Mouse (Mus musculus) liver, embryonic 11.5 days (tissue): Measurements from ENCODE around the gene Sod1. TPM values are rescaled to one million over a fixed set of nuclear protein-coding genes. Genes with fewer than 3 reads are reported as not detected.

Experiments
- ATAC-seq: fragments of 200-750 bp; cut with Nextera tagmentation; replicated peaks from 2 replicates; pipeline ENCODE4 v1.8.0; 2017; ENCODE audit warnings: moderate number of reproducible peaks, mild to moderate bottlenecking, moderate TSS enrichment, moderate library complexity; ENCODE audit not compliant: low FRiP score
- DNase-seq: peaks from one replicate; pipeline ENCODE4 v3.0.0-alpha.2; 2017; ENCODE audit warnings: low spot score
- H3K27ac ChIP-seq: fragments of 300-500 bp; sonication (generic); 2 replicates; pipeline ENCODE4 v1.5.1; 2014; ENCODE audit warnings: mild to moderate bottlenecking, low read depth, low read length, control low read depth
- H3K27me3 ChIP-seq: fragments of 300-500 bp; sonication (generic); replicated peaks from 2 replicates; pipeline ENCODE4 v1.6.1; 2014; ENCODE audit warnings: low read length, mixed read lengths; ENCODE audit not compliant: control insufficient read depth, insufficient read depth
- H3K36me3 ChIP-seq: fragments of 300-500 bp; sonication (generic); 2 replicates; pipeline ENCODE4 v1.6.1; 2014; ENCODE audit warnings: mild to moderate bottlenecking, low read length, moderate library complexity, mixed read lengths; ENCODE audit not compliant: control insufficient read depth, insufficient read depth
- H3K4me1 ChIP-seq: fragments of 300-500 bp; sonication (generic); replicated peaks from 2 replicates; pipeline ENCODE4 v1.6.1; 2014; ENCODE audit warnings: low read length, mixed read lengths; ENCODE audit not compliant: control insufficient read depth, insufficient read depth
- H3K4me2 ChIP-seq: fragments of 300-500 bp; sonication (generic); 2 replicates; pipeline ENCODE4 v1.6.1; 2014; ENCODE audit warnings: mild to moderate bottlenecking, control low read depth, moderate library complexity
- H3K4me3 ChIP-seq: fragments of 300-500 bp; sonication (generic); 2 replicates; pipeline ENCODE4 v1.5.1; 2014; ENCODE audit warnings: low read depth, low read length, control low read depth
- H3K9ac ChIP-seq: fragments of 300-500 bp; sonication (generic); 2 replicates; pipeline ENCODE4 v1.6.1; 2014; ENCODE audit warnings: low read depth, low read length, control low read depth
- H3K9me3 ChIP-seq: fragments of 300-500 bp; sonication (generic); 2 replicates; pipeline ENCODE4 v1.6.1; 2016; ENCODE audit warnings: low read length, inconsistent platforms, mixed read lengths; ENCODE audit not compliant: control insufficient read depth
- WGBS: fragments of 180-500 bp; shearing (Covaris S2); extraction: QIAGEN DNeasy Blood & Tissue Kit; methylation state at CpG from one replicate; pipeline ENCODE4 v1.1.7; 2014; 5-methylcytosine and 5-hydroxymethylcytosine counted together
- polyA plus RNA-seq: library from polyadenylated mRNA; unstranded; fragments of >200 nt; fragmentation: Nextera tagmentation; extraction: Ambion mirVana; gene quantifications from 2 replicates; pipeline ENCODE4 v1.2.1, GENCODE M21; 2014

Sod1 gene
- polyA plus RNA-seq, 1 experiment from 2014 or later, result 2,008 TPM

DNA sequence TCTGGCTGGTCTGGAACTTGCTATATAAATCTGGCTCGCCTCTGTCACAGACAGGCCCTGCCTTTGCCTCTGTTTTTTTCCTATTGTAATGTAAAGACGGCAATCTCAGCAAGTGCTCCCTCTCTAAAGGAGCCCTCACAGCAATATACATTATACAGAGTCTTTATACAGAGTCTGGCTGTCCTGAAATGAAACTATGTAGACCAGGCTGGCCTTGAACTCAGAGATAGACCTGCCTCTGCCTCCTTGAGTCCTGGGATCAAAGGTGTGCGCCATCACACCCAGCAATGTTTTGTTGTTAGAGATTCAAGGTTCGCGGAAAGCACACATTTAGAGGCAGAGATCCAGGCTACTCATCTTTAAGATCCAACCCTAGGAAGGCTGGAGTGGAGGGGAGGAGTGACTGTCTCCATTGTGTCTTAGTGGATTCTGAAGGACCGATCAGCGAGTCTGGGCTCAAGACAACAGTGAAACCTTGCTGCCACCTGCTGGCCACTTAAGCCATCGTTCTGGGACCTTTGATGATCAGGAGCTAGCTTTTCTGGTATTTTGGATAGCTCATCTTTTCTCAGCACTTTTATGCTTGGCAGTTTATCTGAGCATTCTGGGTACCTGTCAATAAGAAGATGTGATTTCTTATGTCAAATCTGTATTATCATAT is 34.5 kb upstream of the Sod1 start:
- H3K27me3 ChIP-seq, result no peaks in the 10 kb centered on the region
- no peaks in the 10 kb centered on the region for H3K36me3 ChIP-seq
- H3K4me3 ChIP-seq, result no peak overlapping the region
- DNase-seq (peak; percentile 54), ATAC-seq (0 out of 2 replicates have a peak, but pooled peaks have one; percentile 24)
- H3K9ac ChIP-seq, result no peak overlapping the region
- no peak overlapping the region for H3K4me2 ChIP-seq
- WGBS, result 42% methylated on average over 8 of the region's 8 CpGs
- no peak overlapping the region for H3K27ac ChIP-seq
- H3K9me3 ChIP-seq, result no peaks in the 10 kb centered on the region
- peaks cover 2% of the 10 kb centered on the region; the same call in 1 of the 2 replicates for H3K4me1 ChIP-seq

DNA sequence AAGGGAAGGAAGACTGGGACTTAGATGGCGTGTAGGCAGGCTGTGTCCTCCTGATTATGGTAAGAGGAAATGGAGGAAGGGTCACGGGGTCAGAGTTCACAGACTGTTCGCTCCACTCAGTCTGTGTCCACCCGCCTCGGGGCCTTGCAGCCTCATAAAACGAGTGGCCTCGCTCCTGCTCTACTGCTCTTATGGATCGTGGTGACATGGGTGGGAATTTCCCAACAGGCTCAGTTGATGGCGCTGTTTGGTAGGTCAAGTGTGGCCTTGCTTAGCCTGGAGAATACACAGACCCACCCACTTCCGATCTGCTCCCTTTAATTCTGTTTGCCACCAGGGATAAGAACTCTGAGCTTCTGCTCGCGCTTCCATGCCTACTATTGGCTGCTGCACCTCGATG is 33.1 kb upstream of the Sod1 start:
- peak overlapping the region; percentile 45 for H3K4me2 ChIP-seq
- no peak overlapping the region for H3K4me3 ChIP-seq
- H3K4me1 ChIP-seq, result peaks cover 6% of the 10 kb centered on the region; the same call in 1 of the 2 replicates
- H3K36me3 ChIP-seq, result no peaks in the 10 kb centered on the region
- H3K27me3 ChIP-seq, result no peaks in the 10 kb centered on the region
- no peak overlapping the region for H3K9ac ChIP-seq
- no peaks in the 10 kb centered on the region for H3K9me3 ChIP-seq
- no peak overlapping the region for H3K27ac ChIP-seq
- ATAC-seq (peak; percentile 76), DNase-seq (peak; percentile 60)
- 7% methylated on average over 13 of the region's 13 CpGs for WGBS

DNA sequence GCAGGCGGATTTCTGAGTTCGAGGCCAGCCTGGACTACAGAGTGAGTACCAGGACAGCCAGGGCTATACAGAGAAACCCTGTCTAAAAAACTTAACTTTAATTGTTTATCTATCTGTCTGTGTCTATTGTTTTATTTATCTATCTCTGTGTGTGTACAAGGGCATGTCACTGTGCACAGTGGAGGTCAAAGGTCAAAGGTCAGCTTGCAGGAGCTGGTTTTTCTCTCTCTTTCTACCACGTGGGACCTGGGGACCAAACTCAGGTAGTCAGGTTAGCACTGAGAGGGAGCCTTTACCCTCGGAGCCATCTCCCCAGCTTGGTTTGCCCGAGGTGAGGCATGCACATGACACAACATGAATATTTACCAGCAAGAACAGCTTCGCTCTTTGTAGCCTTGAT is 29.3 kb upstream of the Sod1 start:
- ATAC-seq, result no peak
- no peak overlapping the region for H3K9ac ChIP-seq
- no peaks in the 10 kb centered on the region for H3K36me3 ChIP-seq
- 73% methylated on average over 6 of the region's 6 CpGs for whole genome bisulfite sequencing
- DNase-seq, result no peak
- H3K4me3 ChIP-seq, result no peak overlapping the region
- H3K4me1 ChIP-seq, result peaks cover 10% of the 10 kb centered on the region
- H3K27ac ChIP-seq, result no peak overlapping the region
- H3K27me3 ChIP-seq, result no peaks in the 10 kb centered on the region
- H3K4me2 ChIP-seq, result no peak overlapping the region
- H3K9me3 ChIP-seq, result no peaks in the 10 kb centered on the region

DNA sequence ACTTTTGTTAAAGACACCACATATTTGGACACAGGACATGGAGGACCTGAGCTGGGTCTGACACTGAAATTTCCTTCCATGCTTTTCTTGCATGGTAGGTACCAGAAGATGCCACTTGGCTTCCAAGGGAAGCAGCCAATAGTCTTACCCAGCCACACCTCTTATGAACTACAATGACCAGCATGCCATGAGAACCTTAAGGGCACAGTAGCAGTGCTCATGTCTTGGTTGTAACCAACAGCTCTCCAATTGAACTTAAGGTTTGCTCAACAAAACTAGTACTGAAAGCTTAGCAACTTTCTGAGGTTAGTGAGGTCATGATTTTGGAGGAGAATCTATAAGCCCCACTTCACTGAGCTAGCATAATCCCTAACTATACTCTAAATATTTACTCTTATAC is 26.8 kb upstream of the Sod1 start:
- Histone ChIP-seq H3K9ac (no peak overlapping the region), H3K4me1 (peaks cover 28% of the 10 kb centered on the region), H3K4me2 (no peak overlapping the region), H3K27me3 (no peaks in the 10 kb centered on the region), H3K27ac (no peak overlapping the region), H3K36me3 (no peaks in the 10 kb centered on the region), H3K9me3 (no peaks in the 10 kb centered on the region), H3K4me3 (no peak overlapping the region)
- no peak for ATAC-seq
- DNase-seq, result no peak

DNA sequence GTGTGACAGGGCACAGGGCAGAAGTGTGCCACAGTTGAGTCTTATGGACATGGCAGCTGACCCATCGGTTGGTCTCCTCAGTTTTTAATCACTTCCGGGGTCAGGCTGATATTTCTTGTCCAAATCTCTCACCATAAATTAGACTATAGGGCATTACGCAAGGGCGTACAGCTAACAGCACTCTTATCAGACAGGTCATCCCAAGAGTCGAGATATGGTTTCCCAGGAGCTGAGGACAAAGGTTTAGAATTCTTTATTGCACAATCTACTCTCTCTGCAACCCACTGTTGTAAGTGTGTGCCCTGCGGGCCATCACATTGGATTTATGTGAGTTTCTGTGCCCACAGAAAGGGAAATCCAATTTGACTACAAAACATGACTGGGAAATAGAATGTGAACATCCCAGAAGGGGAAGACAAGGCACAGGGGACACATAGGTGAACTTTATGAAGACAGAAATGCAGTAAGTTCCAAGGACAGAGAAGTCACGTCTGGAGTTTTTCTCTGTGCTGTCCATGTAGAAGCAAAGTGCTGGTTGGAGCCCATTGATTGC is 23.8 kb upstream of the Sod1 start:
- Histone ChIP-seq H3K36me3 (no peaks in the 10 kb centered on the region), H3K9me3 (no peaks in the 10 kb centered on the region), H3K27ac (peak overlapping the region; percentile 98), H3K4me1 (peaks cover 44% of the 10 kb centered on the region), H3K27me3 (no peaks in the 10 kb centered on the region), H3K4me3 (peak overlapping the region; percentile 47), H3K4me2 (peak overlapping the region; percentile 77), H3K9ac (peak overlapping the region; percentile 73; the same call in 1 of the 2 replicates)
- ATAC-seq (no peak), DNase-seq (no peak)
- WGBS, result 38% methylated on average over 7 of the region's 7 CpGs

DNA sequence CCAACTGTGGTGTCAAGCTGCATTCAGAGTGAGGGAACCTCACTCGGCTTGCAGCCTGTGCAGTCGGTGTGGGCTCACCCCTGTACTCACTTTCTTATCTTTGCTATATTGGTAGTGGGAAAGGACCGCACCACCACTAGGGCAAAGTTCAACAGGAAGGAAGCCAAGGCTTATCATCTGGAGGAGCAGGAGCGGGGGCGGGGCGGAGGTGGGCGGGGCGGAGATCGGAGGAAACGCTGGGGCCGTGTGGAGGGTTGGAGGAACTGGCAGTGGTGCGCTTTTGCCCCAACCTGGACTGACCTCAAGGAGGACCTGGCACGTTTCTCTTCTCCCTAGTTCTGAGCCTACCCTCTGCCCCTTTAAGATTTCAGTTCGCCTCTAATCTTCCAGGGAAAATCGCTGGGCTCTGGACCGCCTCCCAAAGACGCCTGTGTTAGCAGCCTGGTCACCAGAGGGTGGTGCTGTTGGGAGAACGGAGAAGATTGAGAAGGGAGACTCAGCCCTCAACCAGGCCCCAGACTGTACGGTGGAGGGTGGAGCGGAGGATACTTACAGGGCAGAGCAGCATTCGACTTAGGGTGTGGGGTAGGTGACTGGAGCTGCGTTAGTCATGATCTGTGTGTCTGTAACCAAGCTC is 23.1 kb upstream of the Sod1 start:
- H3K4me2 ChIP-seq, result peak overlapping the region; percentile 77
- no peaks in the 10 kb centered on the region for H3K27me3 ChIP-seq
- H3K9me3 ChIP-seq, result no peaks in the 10 kb centered on the region
- no peaks in the 10 kb centered on the region for H3K36me3 ChIP-seq
- peak; percentile 94 for ATAC-seq
- peak; percentile 91 for DNase-seq
- WGBS, result 1% methylated on average over 22 of the region's 22 CpGs
- H3K27ac ChIP-seq, result peak overlapping the region; percentile 98
- H3K4me3 ChIP-seq, result peak overlapping the region; percentile 47
- peak overlapping the region; percentile 73 for H3K9ac ChIP-seq
- H3K4me1 ChIP-seq, result peaks cover 45% of the 10 kb centered on the region

DNA sequence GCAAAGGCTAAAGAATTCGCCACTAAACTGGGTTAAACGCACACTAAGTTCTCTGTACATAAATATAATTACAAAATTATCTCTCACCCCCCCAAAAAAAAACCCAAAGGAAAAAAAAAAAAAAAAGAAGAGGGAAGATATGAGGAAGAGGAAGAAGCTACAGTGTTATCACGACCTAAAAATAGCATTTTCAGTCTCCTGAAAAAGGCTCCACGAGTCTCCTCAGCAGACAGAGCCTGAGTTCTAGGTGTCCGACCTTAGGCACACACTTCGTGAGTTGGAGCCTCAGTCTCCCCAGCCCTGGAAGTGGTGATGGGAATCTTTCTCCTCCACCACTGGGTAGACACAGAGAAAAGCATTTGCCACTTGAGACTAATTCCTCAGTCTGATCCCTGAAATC is 21.9 kb upstream of the Sod1 start:
- Histone ChIP-seq H3K9me3 (no peaks in the 10 kb centered on the region), H3K36me3 (no peaks in the 10 kb centered on the region), H3K27ac (peak overlapping the region; percentile 98), H3K27me3 (no peaks in the 10 kb centered on the region), H3K4me2 (peak overlapping the region; percentile 77), H3K4me1 (peaks cover 46% of the 10 kb centered on the region), H3K4me3 (0 out of 2 replicates have a peak overlapping the region, but pooled peaks have one; percentile 8), H3K9ac (peak overlapping the region; percentile 73)
- DNase-seq (no peak), ATAC-seq (no peak)
- 44% methylated on average over 6 of the region's 6 CpGs for WGBS

DNA sequence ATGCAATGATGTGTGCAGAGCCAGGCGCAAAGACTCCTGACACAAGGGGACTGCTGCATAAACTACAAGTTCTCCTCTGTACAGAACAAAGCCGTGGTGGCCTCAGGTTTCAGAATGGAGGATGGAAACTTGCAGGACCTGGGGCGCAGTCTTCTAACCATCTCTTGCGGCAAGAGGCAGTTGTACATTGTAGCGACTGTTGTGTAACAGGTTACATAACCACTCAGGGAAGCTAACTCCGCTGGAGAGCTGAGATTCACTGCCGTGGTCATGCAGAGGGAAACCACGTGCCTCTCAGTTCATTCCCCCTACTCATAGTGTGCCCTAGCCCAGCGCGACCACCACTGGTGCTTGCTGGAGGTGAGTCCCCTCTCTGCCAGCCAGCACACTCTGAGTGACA is 21.4 kb upstream of the Sod1 start:
- ATAC-seq (no peak), DNase-seq (no peak)
- peak overlapping the region; percentile 40; the same call in 1 of the 2 replicates for H3K9ac ChIP-seq
- H3K36me3 ChIP-seq, result no peaks in the 10 kb centered on the region
- no peak overlapping the region for H3K4me3 ChIP-seq
- peaks cover 46% of the 10 kb centered on the region for H3K4me1 ChIP-seq
- WGBS, result 57% methylated on average over 10 of the region's 10 CpGs
- no peaks in the 10 kb centered on the region for H3K27me3 ChIP-seq
- H3K4me2 ChIP-seq, result peak overlapping the region; percentile 77
- H3K27ac ChIP-seq, result peak overlapping the region; percentile 70; the same call in 1 of the 2 replicates
- no peaks in the 10 kb centered on the region for H3K9me3 ChIP-seq
